In genomic region chr6:40123070-40123690, GRCm38 (mm10) we compare ENCODE assay signal across 9 mouse cellular contexts.
DNase-seq lines count a peak whose midpoint lies in the region; ATAC-seq lines count a peak whose summit lies in the region.
"Had no signal": no experiment of that assay in that cellular context is flagged by ENCODE, and none has a peak within 500 bp of the region (broad histone marks: within the 10 kb centered on the region; RNA-seq: fewer than 3 reads in every experiment).

No protein-coding gene starts in this region.

- no peak overlapping the region for H3K4me3 ChIP-seq in hindbrain, embryonic 16.5 days (ENCODE audit: low read length)
- no peak overlapping the region for H3K4me3 ChIP-seq in intestine, embryonic 15.5 days (replicated peaks)
- H3K4me3 ChIP-seq in embryonic facial prominence, embryonic 10.5 days: no peak overlapping the region

- H3K27ac ChIP-seq in hindbrain, embryonic 16.5 days (ENCODE audit: low read depth, low read length): no peak overlapping the region
- H3K27ac ChIP-seq in intestine, embryonic 15.5 days: no peak overlapping the region
- H3K27ac ChIP-seq in embryonic facial prominence, embryonic 10.5 days (replicated peaks): no peak overlapping the region

- no peaks in the 10 kb centered on the region for H3K36me3 ChIP-seq in hindbrain, embryonic 16.5 days (ENCODE audit: control insufficient read depth, insufficient read depth, low read length)
- H3K36me3 ChIP-seq in intestine, embryonic 15.5 days: no peaks in the 10 kb centered on the region
- no peaks in the 10 kb centered on the region for H3K36me3 ChIP-seq in embryonic facial prominence, embryonic 10.5 days (replicated peaks)

- peak; percentile 66 for ATAC-seq in hindbrain, embryonic 16.5 days
- no peak for ATAC-seq in intestine, embryonic 15.5 days

- H3K4me2 ChIP-seq in hindbrain, embryonic 16.5 days (ENCODE audit: low read length): no peak overlapping the region
- H3K4me2 ChIP-seq in intestine, embryonic 15.5 days (replicated peaks): no peak overlapping the region

- no peaks in the 10 kb centered on the region for H3K27me3 ChIP-seq in hindbrain, embryonic 16.5 days (replicated peaks; ENCODE audit: control insufficient read depth, insufficient read depth, low read length)
- no peaks in the 10 kb centered on the region for H3K27me3 ChIP-seq in intestine, embryonic 15.5 days (replicated peaks)
- no peaks in the 10 kb centered on the region for H3K27me3 ChIP-seq in embryonic facial prominence, embryonic 10.5 days (replicated peaks; ENCODE audit: low read depth, poor library complexity, severe bottlenecking)

- H3K4me1 ChIP-seq in hindbrain, embryonic 16.5 days (ENCODE audit: control insufficient read depth, insufficient read depth, low read depth, low read length): peaks cover 13% of the 10 kb centered on the region
- H3K4me1 ChIP-seq in intestine, embryonic 15.5 days (replicated peaks): no peaks in the 10 kb centered on the region
- H3K4me1 ChIP-seq in embryonic facial prominence, embryonic 10.5 days: no peaks in the 10 kb centered on the region

- intact Hi-C loops in left cerebral cortex, postnatal 4 days (cut with DNase I): no loop called here

- no peaks in the 10 kb centered on the region for H3K9me3 ChIP-seq in hindbrain, embryonic 16.5 days (ENCODE audit: control insufficient read depth, low read length)
- H3K9me3 ChIP-seq in intestine, embryonic 15.5 days: no peaks in the 10 kb centered on the region
- H3K9me3 ChIP-seq in embryonic facial prominence, embryonic 10.5 days: no peaks in the 10 kb centered on the region

- WGBS in hindbrain, embryonic 16.5 days: 51% methylated on average over 12 of the region's 12 CpGs
- 70% methylated on average over 12 of the region's 12 CpGs for WGBS in intestine, embryonic 15.5 days
- whole genome bisulfite sequencing in embryonic facial prominence, embryonic 10.5 days: 88% methylated on average over 12 of the region's 12 CpGs

- H3K9ac ChIP-seq in hindbrain, embryonic 16.5 days (ENCODE audit: low read depth, low read length): no peak overlapping the region
- H3K9ac ChIP-seq in intestine, embryonic 15.5 days: no peak overlapping the region

- DNase-seq in adrenal gland, adult 2 months: peak; percentile 46
- no peak for DNase-seq in adrenal gland, postnatal 4 days (ENCODE audit: low spot score in 2 of 2)
- peak; percentile 63 for DNase-seq in left cerebral cortex, postnatal 4 days
- DNase-seq in left cerebral cortex, adult 11 months (ENCODE audit: low spot score): no peak
- DNase-seq in cerebellum, adult 18-20 months: peak; percentile 65 to 72
- DNase-seq in embryonic facial prominence, embryonic 10.5 days (ENCODE audit: low spot score): no peak
- DNase-seq: embryo, embryonic 11 days had no signal

Comparison
In these comparisons a context has a peak if more than half of its experiments do, and no peak if none do; other contexts are left out.
1. DNase-seq: peak in adrenal gland, adult 2 months (single experiment), left cerebral cortex, postnatal 4 days (single experiment) and cerebellum, adult 18-20 months (2 of 2); none in adrenal gland, postnatal 4 days (0 of 2), left cerebral cortex, adult 11 months (single experiment) and embryonic facial prominence, embryonic 10.5 days (single experiment).